Mouse (Mus musculus) heart, postnatal 14 days (tissue): Measurements from ENCODE around the gene Senp3. TPM values are rescaled to one million over a fixed set of nuclear protein-coding genes. Genes with fewer than 3 reads are reported as not detected.
"Not testable (repeated sequence)": the region's sequence is repeated elsewhere in the genome, so short reads cannot be mapped to it uniquely, and the experiment has no call there.

Experiments used
- DNase-seq, 2 experiments: peaks; one replicate each; pipeline ENCODE4 v3.0.0; 2021 to 2022
- intact Hi-C: fragments of 180-260 bp; cut with DNase I; formaldehyde crosslinking; loops from one replicate; pipeline ENCODE4 v1.15.1; 2025
- microRNA-seq, 2 experiments: library from miRNA; unstranded; fragments of <30 nt; microRNA quantifications; one replicate each; pipeline ENCODE4 v1.2.0; 2021 to 2022
- total RNA-seq, 2 experiments: library from RNA; stranded (reverse); gene quantifications; 2 replicates each; pipeline ENCODE4 v1.2.3; 2021

Senp3 gene
- total RNA-seq, 2 experiments from 2014 or later: 39.7 to 42.1 TPM

- no peak for DNase-seq
- intact Hi-C loops: no loop called here
Measured at GRCm38 (mm10) chr11:69661221-69661881, 20.5 kb downstream of the Senp3 start.

GRCm38 (mm10) chr11:69657462-69657881 lies 24.4 kb downstream of the Senp3 start:
- no peak for DNase-seq
- intact Hi-C loops: no loop called here

- intact Hi-C loops: no loop called here
- peak in 1 of 2 experiments; percentile 56 for DNase-seq
Measured at GRCm38 (mm10) chr11:69656617-69657461, 25.0 kb downstream of the Senp3 start.

GRCm38 (mm10) chr11:69656065-69656455 lies 25.8 kb downstream of the Senp3 start:
- intact Hi-C loops: no loop called here
- DNase-seq: no peak

- DNase-seq: peak; percentile 70 to 80
- intact Hi-C loops: loop anchor here (1.0 to 2.0 kb wide), 2 partner anchors 25 to 100 kb away; no protein-coding TSS in a partner anchor
Measured at GRCm38 (mm10) chr11:69655264-69656064, 26.4 kb downstream of the Senp3 start, which contains the start of gene Sox15. TSS of gene Sox15 (plus strand) at chr11:69655314.

GRCm38 (mm10) chr11:69654760-69655159 lies 27.1 kb downstream of the Senp3 start:
- intact Hi-C loops: loop anchor here (1.0 to 2.0 kb wide), 2 partner anchors 24 to 101 kb away; no protein-coding TSS in a partner anchor
- DNase-seq: no peak

- intact Hi-C loops: loop anchor here (2.0 kb wide), 1 partner anchor 17 kb away; no protein-coding TSS in a partner anchor
- DNase-seq: no peak
Measured at GRCm38 (mm10) chr11:69653399-69653798, 28.5 kb downstream of the Senp3 start.

- DNase-seq: no peak
- intact Hi-C loops: no loop called here
Measured at GRCm38 (mm10) chr11:69645860-69646259, 36.0 kb downstream of the Senp3 start.

GRCm38 (mm10) chr11:69635471-69635870 lies 46.4 kb downstream of the Senp3 start:
- DNase-seq: no peak
- intact Hi-C loops: no loop called here

- intact Hi-C loops: no loop called here
- peak in 1 of 2 experiments; percentile 76 for DNase-seq
Measured at GRCm38 (mm10) chr11:69633128-69633866, 48.6 kb downstream of the Senp3 start.

GRCm38 (mm10) chr11:69632284-69633089 lies 49.4 kb downstream of the Senp3 start, which contains the start of gene Fxr2:
TSS of gene Fxr2 (plus strand) at chr11:69632990.
- intact Hi-C loops: no loop called here
- peak; percentile 100 for DNase-seq

GRCm38 (mm10) chr11:69629802-69630201 lies 52.1 kb downstream of the Senp3 start:
- intact Hi-C loops: loop anchor here (2.0 kb wide), 1 partner anchor 25 kb away; the partner anchor contains the start of gene Sox15
- no peak for DNase-seq

GRCm38 (mm10) chr11:69628286-69628685 lies 53.6 kb downstream of the Senp3 start:
- peak; percentile 77 to 83 for DNase-seq
- intact Hi-C loops: no loop called here

GRCm38 (mm10) chr11:69624339-69624738 lies 57.5 kb downstream of the Senp3 start:
- DNase-seq, intact Hi-C loops: not testable (repeated sequence)

Small RNAs within 50 kb of the gene (microRNA-seq; reads per million reads assigned to microRNA genes)
- gene Mir1934 (6.2 to 9.7 reads per million in 2 experiments), gene Mir467f (0 reads per million in 2 experiments)

Other genes starting within 250 kb of the Senp3 start
- under 1 TPM; 0.07 to 0.38 TPM for gene Dnah2, start 133.0 kb downstream of the Senp3 start, total RNA-seq
- 10 to 100 TPM; 60.5 to 70.3 TPM for gene Efnb3, start 121.9 kb downstream of the Senp3 start, total RNA-seq
- gene Wrap53, start 101.8 kb downstream of the Senp3 start, total RNA-seq: 1 to 10 TPM; 4.3 to 6.5 TPM
- 10 to 100 TPM; 22.1 to 27.3 TPM for gene Trp53, start 101.7 kb downstream of the Senp3 start, total RNA-seq
- gene Atp1b2, start 76.1 kb downstream of the Senp3 start, total RNA-seq: 10 to 100 TPM; 31.8 to 31.9 TPM
- gene Shbg, start 64.2 kb downstream of the Senp3 start, total RNA-seq: not detected
- 1 to 10 TPM; 1.6 to 2.5 TPM for gene Sat2, start 60.1 kb downstream of the Senp3 start, total RNA-seq
- gene Fxr2, start 49.1 kb downstream of the Senp3 start, total RNA-seq: 10 to 100 TPM; 69.2 to 71.6 TPM
- gene Sox15, start 26.8 kb downstream of the Senp3 start, total RNA-seq: not detected
- 10 to 100 TPM; 20.9 to 21.6 TPM for gene Mpdu1, start 19.4 kb downstream of the Senp3 start, total RNA-seq
- 1 to 10 TPM; 5.6 to 7.5 TPM for gene Cd68, start 15.9 kb downstream of the Senp3 start, total RNA-seq
- gene Eif4a1, start 9.7 kb downstream of the Senp3 start, total RNA-seq: 100 to 1,000 TPM; 236 to 287 TPM
- 1 to 10 TPM; 2.7 to 3.2 TPM for gene Tnfsf13, start 3.7 kb upstream of the Senp3 start, total RNA-seq
- gene Tnfsf12, start 13.8 kb upstream of the Senp3 start, total RNA-seq: 10 to 100 TPM; 14.8 to 20.2 TPM
- 1 to 10 TPM; 2.9 to 4.1 TPM for gene Tnfsfm13, start 14.0 kb upstream of the Senp3 start, total RNA-seq
- gene Polr2a, start 76.6 kb upstream of the Senp3 start, total RNA-seq: 10 to 100 TPM; 35.6 to 37.5 TPM
- under 1 TPM in 1 of 2 experiments, not detected in 1; 0.12 TPM for gene Slc35g3, start 79.9 kb upstream of the Senp3 start, total RNA-seq
- gene Zbtb4, start 83.8 kb upstream of the Senp3 start, total RNA-seq: 10 to 100 TPM; 36.5 to 43.3 TPM
- 1 to 10 TPM; 5.4 to 6.0 TPM for gene Chrnb1, start 113.9 kb upstream of the Senp3 start, total RNA-seq
- gene Fgf11, start 119.8 kb upstream of the Senp3 start, total RNA-seq: 1 to 10 TPM; 2.6 to 2.8 TPM
- gene Tmem102, start 123.5 kb upstream of the Senp3 start, total RNA-seq: under 1 TPM; 0.54 to 0.65 TPM
- gene Gm39566, start 133.2 kb upstream of the Senp3 start, total RNA-seq: not detected
- not detected for gene Spem2, start 136.4 kb upstream of the Senp3 start, total RNA-seq
- not detected for gene Spem1, start 140.1 kb upstream of the Senp3 start, total RNA-seq
- 10 to 100 TPM in 1 of 2 experiments, 1 to 10 TPM in 1; 7.9 to 10.4 TPM for gene Nlgn2, start 155.7 kb upstream of the Senp3 start, total RNA-seq
- gene Tmem256, start 156.4 kb upstream of the Senp3 start, total RNA-seq: 100 to 1,000 TPM; 134 to 138 TPM
- 10 to 100 TPM; 34.0 to 35.9 TPM for gene Plscr3, start 164.3 kb upstream of the Senp3 start, total RNA-seq
- gene Tnk1, start 176.6 kb upstream of the Senp3 start, total RNA-seq: under 1 TPM in 1 of 2 experiments, not detected in 1; 0.24 TPM
- gene Tmem95, start 195.9 kb upstream of the Senp3 start, total RNA-seq: not detected
- gene Kctd11, start 199.3 kb upstream of the Senp3 start, total RNA-seq: 1 to 10 TPM; 3.1 to 3.8 TPM
- 1 to 10 TPM; 2.3 to 6.8 TPM for gene Acap1, start 213.5 kb upstream of the Senp3 start, total RNA-seq
- gene 2810408A11Rik, start 218.9 kb upstream of the Senp3 start, total RNA-seq: 1 to 10 TPM in 1 of 2 experiments, under 1 TPM in 1; 0.95 to 1.1 TPM
- 10 to 100 TPM; 43.5 to 45.8 TPM for gene Neurl4, start 219.0 kb upstream of the Senp3 start, total RNA-seq
- gene Gps2, start 231.8 kb upstream of the Senp3 start, total RNA-seq: 10 to 100 TPM; 28.8 to 30.6 TPM
- gene Eif5a, start 239.9 kb upstream of the Senp3 start, total RNA-seq: 100 to 1,000 TPM; 434 to 455 TPM